Mouse (Mus musculus) neural tube, embryonic 10.5 days (tissue): Measurements from ENCODE around the gene Cnot1.
"Not testable (repeated sequence)": the region's sequence is repeated elsewhere in the genome, so short reads cannot be mapped to it uniquely, and the experiment has no call there.

Experiments
- DNase-seq: peaks from one replicate; pipeline ENCODE4 v3.0.0-alpha.2; 2017; ENCODE audit warnings: low spot score; ENCODE audit errors: extremely low spot score

Gene Cnot1

DNA sequence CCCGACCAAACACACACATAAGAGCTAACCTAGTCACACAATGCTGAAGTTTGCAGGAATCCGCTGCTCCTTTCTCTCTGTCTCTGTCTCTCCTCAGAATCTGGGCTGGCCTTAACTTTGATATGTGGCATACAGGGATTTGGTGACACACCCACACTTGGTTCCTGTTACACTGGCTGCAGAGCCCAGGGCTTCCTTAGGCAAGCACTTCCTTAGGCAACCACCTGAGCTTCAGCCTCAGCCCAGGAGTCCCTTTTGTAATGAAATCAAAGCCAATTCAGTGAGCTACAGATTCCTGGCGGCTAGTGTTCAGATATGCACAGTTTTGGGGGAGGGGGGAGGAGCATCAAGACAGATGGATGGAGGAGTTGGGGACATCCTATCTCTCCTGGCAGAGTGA, 10.3 kb upstream of the Cnot1 start:
- no peak for DNase-seq

DNA sequence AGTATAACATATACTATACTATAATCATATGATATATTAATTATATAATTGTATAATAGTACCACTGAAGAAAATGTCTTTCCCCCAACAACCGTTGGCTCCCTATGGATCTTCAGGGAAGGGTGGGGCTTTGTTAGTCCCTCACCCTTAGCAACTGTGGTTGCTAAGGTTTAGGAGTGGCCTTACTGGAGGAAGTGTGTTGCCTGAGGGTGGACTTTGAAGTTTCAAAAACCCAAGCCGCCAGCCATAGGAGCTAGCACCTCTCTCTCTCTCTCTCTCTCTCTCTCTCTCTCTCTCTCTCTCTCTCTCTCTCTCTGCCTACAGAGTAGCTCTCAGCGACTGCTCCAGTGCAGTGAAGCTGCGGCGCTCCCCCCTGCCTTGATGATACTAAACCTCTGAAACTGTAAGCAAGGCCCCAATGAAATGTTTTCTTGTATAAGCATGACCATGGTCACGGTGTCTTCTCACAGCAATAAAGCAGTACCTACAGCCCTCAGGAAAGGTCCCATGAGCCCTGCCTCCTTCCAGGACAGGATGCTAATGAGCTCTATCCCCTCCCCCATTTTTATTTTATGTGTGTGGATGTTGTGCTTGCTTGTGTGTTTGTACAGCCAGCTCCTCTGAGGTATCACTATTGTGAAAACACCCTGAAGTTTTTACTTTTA, 8.9 kb upstream of the Cnot1 start:
- DNase-seq: no peak

DNA sequence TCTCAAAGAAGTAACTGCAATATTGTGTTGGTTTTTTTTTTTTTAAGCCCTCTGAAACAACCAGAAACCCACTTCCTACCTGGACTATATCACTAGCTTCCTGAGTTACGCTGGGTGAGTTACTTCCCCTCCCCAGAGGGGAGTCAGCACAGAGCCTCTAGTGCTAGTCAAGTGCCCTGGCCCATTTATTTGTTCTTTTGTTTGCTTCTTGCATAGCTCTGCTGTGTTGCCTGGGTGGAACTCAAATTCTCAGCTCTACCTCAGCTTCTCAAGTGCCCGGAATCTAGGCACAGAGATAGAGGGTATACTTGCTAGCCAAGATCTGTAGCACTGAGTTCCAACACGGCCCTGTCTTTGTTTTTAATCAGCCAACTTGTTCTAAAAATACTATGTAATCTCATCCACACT, 2.9 kb upstream of the Cnot1 start:
- no peak for DNase-seq

DNA sequence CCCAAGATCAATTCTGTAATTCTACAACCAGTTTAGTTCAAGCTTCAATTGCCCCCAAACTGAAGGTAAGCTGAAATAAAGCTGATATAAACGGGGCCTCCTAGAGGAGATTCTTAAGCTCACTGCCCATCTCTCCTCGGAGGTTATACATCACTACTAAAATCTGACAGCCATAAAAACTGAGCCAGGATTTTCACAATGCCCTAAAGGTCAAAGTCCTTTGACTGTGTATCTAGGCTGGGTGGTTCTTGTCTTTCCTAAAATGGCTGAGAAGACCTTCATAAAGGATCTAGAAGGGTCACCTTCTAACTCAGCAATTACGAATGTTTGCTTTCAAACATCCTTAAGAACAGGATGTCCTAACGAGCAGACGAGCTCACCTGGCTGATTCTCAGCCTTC, 1.9 kb upstream of the Cnot1 start:
- DNase-seq: no peak

DNA sequence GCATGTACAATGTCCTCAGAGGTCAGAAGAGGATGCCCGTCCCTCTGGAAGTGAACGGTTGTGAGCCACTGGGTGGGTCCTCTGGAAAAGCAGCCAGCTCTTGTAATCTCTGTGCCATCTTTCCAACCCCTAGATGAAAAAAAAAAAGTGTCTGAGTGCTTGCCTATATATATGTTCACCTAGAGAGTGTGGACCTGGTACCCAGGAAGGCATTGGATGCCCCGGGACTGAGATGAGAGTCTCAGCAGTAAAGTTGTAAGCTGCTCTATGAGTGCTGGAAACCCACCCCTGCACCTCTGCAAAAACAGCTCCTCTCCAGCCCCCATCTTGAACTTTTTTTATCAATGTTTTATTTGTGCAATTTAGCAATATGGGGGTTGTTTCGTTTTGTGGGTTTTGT, 1.4 kb upstream of the Cnot1 start:
- DNase-seq: no peak

DNA sequence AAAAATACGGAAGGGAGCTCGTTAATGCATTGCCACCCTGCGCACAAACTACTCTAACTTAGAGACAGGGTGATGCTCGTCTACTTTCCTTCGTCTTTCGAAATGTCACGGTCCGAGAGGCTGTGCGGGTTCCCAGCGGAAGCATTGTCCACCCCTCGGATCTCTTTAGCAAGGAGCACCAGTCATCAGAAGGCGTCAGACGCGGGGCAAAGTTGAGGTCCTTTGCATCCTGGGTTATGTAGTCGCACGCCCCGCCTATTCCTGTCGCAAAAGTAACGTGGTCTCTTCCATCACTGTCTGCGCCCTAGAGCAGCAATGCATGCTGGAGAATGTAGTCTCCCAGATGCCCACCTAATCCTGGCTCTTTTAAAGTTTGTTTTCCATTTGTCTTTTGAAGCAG, 597 bp upstream of the Cnot1 start:
- peak; percentile 87 for DNase-seq

DNA sequence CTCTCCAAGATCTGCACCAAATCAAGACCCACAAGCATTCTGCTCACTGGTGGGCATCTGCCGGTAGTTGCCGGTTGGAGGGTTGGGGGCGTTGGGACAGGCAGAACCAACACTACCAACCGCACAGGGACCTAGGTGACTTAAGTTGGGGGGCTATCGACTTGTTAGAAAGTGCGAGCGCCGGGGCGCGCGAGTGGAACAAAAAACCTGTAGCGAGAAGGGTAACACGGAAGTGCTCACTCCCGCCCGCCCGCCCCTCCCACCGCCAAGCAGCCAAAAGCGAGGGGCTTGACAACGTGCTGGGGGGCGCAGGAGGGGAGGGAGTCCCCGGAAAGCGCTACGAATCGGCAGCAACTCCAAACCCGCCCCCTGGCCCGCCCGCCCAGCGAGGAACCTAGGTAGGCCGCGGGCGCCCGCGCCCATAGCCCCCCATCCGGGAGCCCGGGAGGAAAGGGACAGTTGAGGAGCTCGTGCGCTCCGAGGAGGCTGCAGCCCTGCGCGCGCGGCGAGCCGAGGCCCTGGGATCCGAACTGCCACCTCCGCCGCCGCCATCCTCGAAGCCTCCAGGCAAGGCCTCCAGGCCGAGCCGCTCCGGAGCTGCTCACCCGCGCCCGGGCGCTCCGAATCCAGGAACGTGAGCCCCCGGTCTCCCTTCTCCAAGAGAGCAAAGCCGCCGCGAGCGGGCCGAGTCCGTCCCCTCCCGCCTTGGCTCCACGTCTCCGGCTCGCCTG, 638 bp downstream of the Cnot1 start:
- DNase-seq: peak; percentile 44

DNA sequence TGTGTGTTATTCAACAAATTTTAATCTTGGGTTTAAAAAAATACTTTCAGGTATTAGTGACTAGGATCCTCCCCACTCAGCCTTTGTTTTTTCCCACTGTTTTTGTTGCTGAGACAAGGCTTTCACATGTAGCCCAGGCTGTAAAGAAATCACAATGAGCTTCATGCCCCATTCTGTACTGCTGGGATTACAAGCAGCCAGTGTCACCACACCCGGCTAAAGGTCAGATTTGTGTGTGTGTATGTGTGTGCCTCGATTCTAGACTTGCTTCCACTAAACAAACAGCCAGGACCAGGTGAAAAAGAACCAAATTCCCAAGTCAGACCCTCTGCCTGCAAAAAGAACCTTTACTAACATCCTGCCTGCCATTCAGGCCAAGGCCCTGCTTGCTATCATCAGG, 1.8 kb downstream of the Cnot1 start:
- no peak for DNase-seq

DNA sequence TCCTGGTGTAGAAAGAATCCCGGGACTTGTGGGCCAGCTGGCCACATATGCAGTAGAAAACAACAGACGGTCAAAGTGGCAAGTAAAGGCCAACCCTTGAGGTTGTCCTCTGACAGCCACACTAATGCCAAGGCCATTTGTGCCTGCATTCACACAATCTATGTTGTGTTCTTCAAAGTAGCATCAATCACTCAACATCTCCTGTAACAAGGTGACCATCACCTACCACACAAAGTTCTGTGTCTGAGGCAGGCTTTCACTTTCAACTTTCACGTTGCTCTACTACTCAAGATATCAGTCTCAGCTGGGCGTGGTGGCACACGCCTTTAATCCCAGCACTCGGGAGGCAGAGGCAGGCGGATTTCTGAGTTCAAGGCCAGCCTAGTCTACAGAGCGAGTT, 5.0 kb downstream of the Cnot1 start:
- no peak for DNase-seq

DNA sequence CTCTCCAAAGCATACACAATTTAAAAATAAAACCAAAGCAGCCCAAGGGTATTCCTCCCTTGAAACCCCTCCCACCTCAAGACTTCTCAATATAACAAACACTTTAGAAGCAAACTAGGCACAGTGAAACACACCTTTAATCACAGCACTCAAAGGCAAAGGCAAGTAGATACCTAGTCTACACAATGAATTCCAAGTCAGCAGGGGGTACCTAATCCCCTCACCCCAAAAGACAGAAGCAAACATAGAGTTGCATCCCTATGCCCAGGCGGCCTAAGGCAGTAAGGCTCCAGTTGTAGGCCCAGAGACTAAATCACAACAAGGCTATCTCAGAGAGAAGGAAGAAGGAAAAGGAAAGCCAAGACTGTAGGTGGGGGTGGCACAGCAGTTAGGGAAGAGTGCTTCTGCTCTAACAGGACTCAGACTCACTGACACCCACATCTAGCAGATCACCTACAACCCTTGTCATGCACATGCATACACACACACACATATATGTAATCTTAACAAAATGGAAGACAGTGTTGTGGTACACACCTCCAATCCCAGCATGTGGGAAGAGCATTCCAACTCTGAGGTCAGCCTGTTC, 5.7 kb downstream of the Cnot1 start:
- DNase-seq: no peak

DNA sequence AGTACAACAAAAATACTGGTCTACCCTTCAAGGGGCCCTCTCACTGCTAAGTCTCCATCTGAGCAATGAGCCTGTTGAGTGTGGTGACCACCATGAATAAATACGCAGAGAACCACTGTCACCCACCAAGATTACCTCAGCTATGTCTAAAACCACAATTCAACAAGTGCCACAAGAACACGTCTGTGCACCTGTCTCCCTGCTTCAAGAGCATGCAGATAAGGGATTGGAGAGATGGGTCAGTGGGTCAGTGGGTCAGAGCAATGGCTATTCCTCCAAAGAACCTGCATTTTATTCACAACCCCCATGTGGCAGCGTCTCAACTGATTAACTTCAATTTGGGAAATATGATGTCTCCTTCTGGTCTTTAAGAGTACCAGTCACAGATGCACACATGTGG, 6.9 kb downstream of the Cnot1 start:
- DNase-seq: no peak

DNA sequence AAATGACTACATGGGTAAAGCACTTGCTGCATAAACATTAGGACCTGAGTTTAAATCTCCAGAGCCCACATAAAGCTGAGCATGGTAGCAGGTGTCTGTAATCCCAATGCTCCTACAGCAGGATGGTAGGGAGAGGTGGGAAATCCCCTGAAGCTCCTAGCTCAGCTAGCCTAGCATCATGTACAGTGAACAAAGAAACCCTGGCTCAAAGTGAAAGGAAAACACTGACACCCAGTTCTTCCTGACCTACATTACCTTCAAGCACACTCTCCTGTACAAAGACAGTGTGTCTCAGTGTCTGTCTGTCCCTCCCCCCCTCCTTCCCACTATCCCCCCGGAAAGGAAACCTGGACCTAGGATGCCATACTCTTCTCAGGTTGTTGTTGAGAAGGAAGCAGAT, 7.4 kb downstream of the Cnot1 start:
- no peak for DNase-seq

DNA sequence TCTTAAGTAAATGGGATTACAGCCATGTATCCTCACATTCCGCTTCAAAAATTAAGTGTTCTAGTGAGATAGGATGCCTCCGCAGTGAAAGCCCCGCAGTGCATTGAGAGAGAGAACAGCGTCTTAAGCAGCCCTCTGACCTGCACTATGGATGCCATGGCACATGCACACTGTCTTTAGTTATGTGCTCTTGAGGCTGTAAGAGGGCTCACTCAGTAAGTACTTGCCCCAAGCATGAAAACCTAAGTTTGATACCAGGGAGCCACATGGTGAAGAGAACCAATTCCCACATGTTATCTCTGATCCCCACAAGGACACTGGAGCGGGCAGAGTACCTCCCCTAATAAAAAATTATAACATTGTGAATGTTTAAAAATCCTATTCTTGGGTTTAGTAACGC, 8.1 kb downstream of the Cnot1 start:
- no peak for DNase-seq

DNA sequence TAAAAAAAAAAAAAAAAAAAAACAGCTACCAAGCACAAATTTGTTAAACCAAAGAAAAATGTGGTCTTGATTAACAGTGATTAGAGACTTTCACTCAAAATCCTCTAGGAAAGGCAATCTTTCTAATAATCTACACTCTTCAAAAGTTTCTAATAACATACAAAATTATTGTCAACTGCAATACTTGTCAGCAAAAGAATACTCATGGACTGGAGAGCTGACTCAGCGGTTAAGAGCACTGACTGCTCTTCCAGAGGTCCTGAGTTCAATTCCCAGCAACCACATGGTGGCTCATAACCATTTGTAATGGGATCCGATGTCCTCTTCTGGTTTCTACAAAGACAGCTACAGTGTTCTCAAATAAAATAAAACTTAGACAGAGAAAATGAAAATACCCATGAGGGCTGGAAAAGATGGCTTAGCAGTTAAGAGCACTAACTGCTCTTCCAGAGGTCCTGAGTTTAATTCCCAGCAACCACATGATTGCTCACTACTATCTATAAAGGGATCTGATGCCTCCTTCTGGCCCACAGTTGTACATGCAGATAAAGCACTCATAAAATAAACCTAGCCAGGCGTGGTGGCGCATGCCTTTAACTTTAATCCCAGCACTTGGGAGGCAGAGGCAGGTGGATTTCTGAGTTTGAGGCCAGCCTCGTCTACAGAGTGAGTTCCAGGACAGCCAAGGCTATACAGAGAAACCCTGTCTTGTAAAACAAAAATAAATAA, 11.8 kb downstream of the Cnot1 start:
- DNase-seq: not testable (repeated sequence)

DNA sequence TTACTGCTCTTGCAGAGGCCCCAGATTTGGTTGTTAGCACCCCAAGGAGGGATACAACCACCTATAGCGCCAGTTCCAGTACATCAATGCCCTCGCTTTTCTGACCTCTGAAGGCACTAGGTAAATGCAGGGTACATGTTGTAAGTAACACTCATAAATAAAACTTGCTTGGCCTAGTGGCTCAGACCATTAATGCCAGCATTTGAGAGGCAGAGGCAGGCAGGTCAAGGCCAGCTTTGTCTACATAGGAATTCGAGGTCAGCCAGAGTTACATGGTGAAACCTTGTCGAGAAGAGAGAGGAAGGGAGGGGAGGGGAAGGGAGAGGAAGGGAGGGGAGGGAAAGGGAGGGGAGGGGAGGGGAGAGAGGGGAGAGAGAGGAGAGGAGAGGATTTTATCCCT, 21.7 kb downstream of the Cnot1 start:
- no peak for DNase-seq

DNA sequence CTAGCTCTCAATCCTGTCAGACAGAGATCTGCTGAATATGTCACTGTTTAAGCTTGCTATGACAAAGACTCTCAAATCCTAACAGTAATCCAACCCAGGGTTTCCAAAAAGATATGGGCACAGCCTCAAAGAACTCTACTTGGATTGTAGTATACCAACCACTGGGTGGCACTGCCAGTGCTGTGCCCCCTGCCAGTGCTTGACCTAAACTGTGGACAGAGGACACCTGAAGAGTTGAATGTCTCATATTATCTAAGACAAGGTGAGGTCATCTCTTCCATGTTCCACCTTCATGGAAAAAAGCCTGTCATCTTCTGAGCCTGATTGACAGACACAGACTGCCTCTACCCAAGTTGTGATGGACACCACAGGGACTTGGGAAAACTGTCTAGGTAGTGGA, 24.6 kb downstream of the Cnot1 start:
- no peak for DNase-seq

DNA sequence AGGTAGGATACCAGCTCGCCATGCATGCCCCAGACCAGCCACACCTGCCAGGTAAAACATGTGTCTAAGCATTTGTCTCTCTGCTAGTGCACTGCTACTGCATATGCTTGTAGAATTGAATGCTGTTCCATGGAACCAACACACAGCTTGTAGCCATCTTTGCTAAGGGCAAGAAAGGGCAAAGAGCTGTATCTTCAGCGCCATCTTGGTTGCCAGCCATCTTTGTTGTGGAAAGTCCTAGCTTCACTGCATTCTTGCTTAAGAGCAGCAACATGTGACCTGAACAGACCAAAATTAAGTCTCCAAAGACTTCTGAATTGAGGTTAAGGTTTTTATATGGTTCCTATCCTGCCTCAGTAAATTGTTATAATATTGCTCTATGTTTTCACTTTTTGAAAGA, 25.5 kb downstream of the Cnot1 start:
- no peak for DNase-seq

DNA sequence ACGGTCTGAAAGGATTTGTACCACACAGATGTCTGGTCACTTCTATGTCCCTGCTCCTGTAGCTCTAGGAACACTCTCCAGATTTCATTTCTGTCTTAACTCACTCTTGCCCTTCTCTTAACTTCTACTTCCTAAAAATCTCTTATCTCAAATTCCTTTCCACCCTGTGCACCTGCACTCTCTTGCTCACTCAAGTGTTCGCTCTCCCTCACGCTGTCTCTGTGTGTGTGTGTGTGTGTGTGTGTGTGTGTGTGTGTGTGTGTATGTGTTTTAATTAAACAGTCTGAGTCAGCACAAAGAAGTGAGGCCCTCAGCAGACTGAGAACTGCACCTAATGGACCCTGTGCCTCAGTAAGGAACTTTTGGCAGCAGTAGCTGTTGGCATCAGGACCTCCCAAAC, 26.2 kb downstream of the Cnot1 start:
- DNase-seq: no peak

DNA sequence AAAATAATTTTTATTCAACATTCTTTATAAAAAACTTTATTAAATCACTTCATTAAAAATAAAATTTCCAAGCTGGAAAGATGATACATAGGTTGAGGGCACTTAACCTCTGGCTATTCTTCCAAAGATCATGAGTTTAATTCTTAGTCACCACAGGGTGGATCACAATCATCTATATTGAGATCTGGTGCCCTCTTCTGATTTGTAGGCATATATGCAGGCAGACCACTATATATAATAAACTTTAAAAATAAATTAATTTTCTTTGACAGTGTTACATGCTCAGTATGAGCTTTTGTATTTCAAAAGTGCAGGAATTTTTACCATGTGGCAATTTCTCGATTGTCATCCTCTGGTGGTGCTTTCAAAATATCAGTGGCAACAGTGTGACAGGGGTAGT, 43.1 kb downstream of the Cnot1 start:
- no peak for DNase-seq

DNA sequence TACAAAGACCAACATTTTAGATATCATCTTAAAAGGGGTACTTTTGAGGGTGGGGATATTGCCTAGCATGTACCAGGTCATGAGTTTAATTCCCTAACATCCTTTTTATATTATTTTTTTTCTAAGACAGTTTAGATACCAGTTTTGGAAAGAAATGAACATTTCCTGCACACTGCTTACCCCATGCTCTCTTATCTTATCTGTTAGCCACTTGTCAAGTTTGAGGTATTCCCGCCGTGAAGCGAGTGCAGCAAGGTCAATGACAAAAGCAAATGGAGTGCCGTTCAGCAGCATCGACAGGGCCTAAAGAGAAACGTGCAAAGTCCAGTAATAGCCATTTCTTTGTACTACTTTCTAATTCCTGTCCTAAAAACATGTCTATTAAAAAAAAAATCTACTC, 46.9 kb downstream of the Cnot1 start:
- DNase-seq: no peak

DNA sequence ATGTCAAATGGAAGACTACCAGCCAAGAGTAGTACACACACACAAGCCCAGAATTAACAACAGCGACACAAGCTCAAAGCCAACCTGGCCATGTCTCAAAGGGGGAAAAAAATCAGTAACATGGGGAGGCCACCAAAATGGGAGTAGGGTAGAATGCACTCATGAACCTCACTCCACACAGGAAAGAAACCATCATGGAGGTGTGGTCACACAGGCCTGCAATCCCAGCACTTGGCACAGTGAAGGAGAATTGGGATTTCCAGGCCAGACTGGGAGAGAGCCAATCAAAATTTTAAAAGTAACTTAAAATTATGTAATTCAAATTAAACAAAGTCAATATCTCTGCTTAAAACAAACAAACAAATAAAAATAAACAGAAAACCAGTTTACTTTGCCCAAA, 55.3 kb downstream of the Cnot1 start:
- DNase-seq: no peak

DNA sequence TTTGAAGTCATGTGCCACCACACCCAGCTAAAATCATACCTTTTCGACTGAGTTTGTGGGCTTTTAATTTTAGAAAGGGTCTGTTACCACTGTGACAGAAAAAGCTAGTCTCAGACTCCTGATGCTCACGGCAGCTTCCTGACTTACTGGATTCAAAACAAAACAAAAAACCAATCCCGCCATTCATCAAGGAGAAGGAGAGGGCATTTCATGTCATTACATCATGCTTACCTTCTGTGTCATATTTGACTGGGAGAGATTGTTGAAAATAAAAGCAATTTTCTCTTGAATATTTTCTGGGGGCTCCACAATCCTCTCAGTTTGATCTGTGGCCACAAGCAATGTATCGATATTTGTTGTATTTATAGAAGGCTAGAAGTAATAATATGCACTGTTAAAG, 59.2 kb downstream of the Cnot1 start:
- DNase-seq: no peak
